In genomic region chr8:125461504-125461903, GRCm38 (mm10) we compare ENCODE assay signal across 8 mouse cellular contexts.
A peak's percentile ranks its signal among the peaks of the same experiment; 100 is the strongest.
DNase-seq lines count a peak whose midpoint lies in the region; ATAC-seq lines count a peak whose summit lies in the region.

No protein-coding gene starts in this region.

- H3K9ac ChIP-seq in hindbrain, embryonic 16.5 days (ENCODE audit: low read depth, low read length): no peak overlapping the region

- H3K4me2 ChIP-seq in hindbrain, embryonic 16.5 days (ENCODE audit: low read length): no peak overlapping the region

- H3K27ac ChIP-seq in hindbrain, embryonic 16.5 days (ENCODE audit: low read depth, low read length): no peak overlapping the region; the same call in 1 of the 2 replicates

- H3K27me3 ChIP-seq in hindbrain, embryonic 16.5 days (replicated peaks; ENCODE audit: control insufficient read depth, insufficient read depth, low read length): no peaks in the 10 kb centered on the region

- DNase-seq in layer of hippocampus, adult 9-11 months: peak; percentile 35
- no peak for DNase-seq in layer of hippocampus, postnatal 14 days (ENCODE audit: low spot score in 2 of 2)
- DNase-seq in kidney, postnatal 10 days: peak; percentile 54
- no peak for DNase-seq in c-Kit-positive CD71-positive TER-119-positive erythroid progenitor cells, embryonic 14.5 days (ENCODE audit: low spot score)
- no peak for DNase-seq in testis, postnatal 14 days (ENCODE audit: low spot score)

- no peaks in the 10 kb centered on the region for H3K36me3 ChIP-seq in hindbrain, embryonic 16.5 days (ENCODE audit: control insufficient read depth, insufficient read depth, low read length)

- WGBS in hindbrain, embryonic 16.5 days: 77% methylated on average over 1 of the region's 1 CpGs

- ATAC-seq in activated CD4-positive, CD25-positive, alpha-beta regulatory T cell, adult 4 months: peak; percentile 91
- peak; percentile 49; the same call in 1 of the 2 replicates for ATAC-seq in neutrophil, adult 5-6 weeks (ENCODE audit: extremely low read depth, insufficient number of reproducible peaks, low FRiP score, poor library complexity, severe bottlenecking)
- ATAC-seq in hindbrain, embryonic 16.5 days: no peak

- H3K4me1 ChIP-seq in hindbrain, embryonic 16.5 days (ENCODE audit: control insufficient read depth, insufficient read depth, low read depth, low read length): peaks cover 13% of the 10 kb centered on the region

- H3K4me3 ChIP-seq in hindbrain, embryonic 16.5 days (ENCODE audit: low read length): no peak overlapping the region

- no peaks in the 10 kb centered on the region for H3K9me3 ChIP-seq in hindbrain, embryonic 16.5 days (ENCODE audit: control insufficient read depth, low read length)

Comparison
In these comparisons a context has a peak if more than half of its experiments do, and no peak if none do; other contexts are left out.
1. DNase-seq: peak in layer of hippocampus, adult 9-11 months (single experiment) and kidney, postnatal 10 days (single experiment); none in layer of hippocampus, postnatal 14 days (0 of 2), c-Kit-positive CD71-positive TER-119-positive erythroid progenitor cells, embryonic 14.5 days (single experiment) and testis, postnatal 14 days (single experiment).